Mouse (Mus musculus) splenic B cell, adult 2 months (primary cell): ENCODE data around the gene Tbc1d16.

Source experiments
- DNase-seq: peaks from one replicate; pipeline ENCODE4 v3.0.0-alpha.2; 2011; ENCODE audit warnings: low read depth, low spot score
- H3K27me3 ChIP-seq: 2 replicates; pipeline ENCODE4 v1.6.1; 2012; ENCODE audit warnings: mild to moderate bottlenecking, low read length, moderate library complexity, mixed read lengths; ENCODE audit not compliant: control insufficient read depth, poor library complexity, insufficient read depth, severe bottlenecking
- H3K36me3 ChIP-seq: 2 replicates; pipeline ENCODE4 v1.6.1; 2012; ENCODE audit warnings: mild to moderate bottlenecking, low read length, moderate library complexity, mixed read lengths; ENCODE audit not compliant: control insufficient read depth, poor library complexity, insufficient read depth, severe bottlenecking

The Tbc1d16 gene

DNA sequence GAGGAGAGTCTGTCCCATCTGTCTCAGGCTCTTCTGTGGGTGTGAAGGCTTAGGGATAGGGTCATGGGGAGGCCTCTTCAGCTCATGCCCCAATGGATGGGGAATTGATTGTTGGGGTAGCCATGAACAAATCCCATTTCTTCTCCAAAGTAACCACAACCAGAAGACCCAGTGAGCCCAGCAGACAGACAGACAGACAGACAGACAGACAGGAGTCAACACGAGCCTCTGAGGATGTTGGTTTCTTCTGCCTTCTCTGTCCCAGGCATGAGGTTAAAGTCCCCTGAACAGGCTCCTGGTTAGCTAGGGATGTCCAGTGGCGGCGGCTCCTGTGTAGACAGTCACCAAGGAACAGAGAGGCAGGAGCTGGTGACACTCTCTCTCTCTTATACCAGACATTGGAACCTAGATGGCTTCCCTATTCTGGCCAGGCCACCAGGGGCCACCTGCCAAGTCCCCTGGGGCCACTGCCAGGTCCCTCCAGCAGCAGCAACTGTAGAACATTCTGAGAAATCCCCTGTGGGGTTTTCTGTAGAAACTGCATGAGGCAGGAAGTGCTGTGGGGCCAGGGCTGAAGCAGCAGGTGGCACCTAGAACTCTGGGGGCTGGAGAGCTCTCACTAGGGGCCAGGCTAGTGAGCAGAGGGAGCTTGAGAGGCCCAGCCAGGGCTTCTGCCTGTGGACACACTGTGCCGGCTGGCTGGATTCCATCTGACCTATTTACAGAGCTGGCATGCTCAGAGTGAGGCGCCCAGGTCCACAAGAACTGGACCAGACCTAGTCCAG lies 94.7 kb downstream of the Tbc1d16 start:
- H3K27me3 ChIP-seq, result no peaks in the 10 kb centered on the region
- DNase-seq, result peak; percentile 89
- no peaks in the 10 kb centered on the region for H3K36me3 ChIP-seq

DNA sequence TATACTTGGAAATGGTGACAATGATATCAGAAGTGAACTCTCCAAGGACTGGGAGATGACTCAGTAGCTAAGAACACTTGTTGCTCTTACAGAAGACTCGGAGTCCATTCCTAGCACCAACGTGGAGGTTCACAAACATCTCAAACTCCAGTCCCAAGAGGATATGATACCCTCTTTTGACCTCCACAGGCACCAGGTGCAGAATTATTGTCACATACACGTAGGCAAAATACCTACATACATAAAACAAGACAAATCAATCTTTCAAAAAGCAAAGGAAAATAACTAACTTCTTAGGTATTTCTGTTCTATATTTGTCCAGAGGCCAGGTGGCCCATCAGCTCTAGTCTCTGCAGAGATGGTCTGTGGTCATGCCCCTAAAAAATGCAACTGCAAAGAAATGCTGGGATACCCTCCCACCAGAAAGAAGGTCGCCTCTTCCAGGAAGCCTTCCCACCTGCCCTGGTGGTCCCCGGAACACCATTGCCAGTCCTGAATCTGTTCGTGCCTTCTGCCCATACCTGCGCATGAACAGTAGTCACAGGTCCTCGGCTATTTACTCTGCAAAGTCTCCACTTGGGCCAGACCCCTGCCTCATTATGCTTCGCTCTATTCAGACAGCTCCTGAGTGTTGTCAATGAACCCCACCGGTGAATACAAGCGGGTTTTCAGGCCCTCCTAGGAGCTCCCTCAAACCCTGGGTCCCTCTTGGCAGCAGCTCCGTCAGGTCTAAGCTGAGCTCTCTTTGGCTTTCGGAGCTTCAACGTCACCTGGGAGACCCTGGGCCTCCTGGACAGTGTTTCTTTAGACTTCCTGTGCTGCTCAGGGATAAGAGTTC lies 95.9 kb downstream of the Tbc1d16 start:
- DNase-seq, result no peak
- Histone ChIP-seq H3K36me3 (no peaks in the 10 kb centered on the region), H3K27me3 (no peaks in the 10 kb centered on the region)

DNA sequence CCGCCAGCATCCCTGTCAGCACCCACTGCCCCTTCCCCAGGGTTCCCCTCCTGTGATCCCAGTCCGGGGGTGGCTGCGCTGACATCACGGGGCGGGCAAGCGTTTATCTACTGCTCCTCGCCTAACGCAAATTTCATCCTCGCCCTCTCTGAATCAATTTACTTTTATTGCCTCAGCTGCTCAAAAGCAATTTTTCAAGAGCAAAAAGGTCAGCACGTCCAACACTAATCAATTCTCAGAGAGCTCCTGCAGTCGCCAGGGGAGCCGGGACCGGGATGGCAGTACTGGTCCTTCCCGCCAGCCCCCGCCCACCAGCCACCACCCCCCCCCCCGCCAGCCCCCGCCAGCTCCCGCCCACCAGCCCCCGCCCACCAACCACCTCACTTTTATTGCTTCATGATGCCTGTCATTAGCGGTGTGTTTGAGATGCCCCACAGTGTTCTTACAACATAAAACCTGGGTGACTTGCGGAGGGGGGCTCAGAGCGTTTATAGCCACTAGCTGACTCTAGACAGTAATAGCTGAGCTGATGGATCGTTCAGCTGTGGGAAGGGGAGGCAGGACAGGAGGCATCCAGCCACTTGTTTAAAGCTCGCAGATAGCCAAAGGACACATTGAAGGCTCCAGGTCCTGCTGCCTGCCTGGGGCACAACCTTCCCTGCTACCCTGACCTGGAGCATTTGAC lies 98.1 kb downstream of the Tbc1d16 start:
- H3K27me3 ChIP-seq, result no peaks in the 10 kb centered on the region
- H3K36me3 ChIP-seq, result no peaks in the 10 kb centered on the region
- DNase-seq, result no peak

DNA sequence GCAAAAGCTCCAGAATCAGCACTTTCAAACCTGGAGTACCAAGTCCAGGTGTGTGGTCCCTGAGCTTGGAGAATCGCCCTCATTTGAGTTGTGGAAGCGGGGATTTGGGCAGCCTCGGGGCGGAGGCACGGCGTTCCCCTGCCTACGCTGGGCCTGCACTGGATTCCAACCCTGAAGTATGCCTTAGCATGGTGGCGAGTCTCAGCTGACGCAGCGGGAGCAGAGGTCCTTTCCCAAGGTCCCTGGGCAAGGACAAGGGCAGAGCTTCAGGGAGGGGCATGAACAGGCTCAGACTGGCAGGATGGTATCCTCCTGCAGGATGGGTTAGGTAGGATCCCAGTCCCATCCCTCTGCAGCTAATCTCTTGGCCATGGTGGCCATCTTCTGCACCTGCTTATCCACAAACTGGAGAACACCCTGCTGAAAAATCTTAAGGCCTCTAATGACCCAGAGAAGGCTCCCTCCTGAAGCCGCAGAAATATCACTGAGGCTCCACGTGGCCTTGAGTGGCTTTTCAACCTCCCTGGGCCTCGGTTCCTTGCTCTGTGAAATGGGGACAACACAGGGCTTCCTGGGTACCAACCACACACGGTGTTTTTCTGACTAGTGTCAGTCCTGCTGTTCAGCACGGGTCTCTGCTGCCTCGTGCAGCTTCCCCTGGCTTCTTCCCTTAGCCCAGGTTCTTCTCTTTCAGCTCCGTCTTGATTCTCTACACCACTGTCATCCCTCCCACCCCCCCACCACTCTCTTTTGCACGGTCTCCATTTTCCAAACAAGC lies 98.8 kb downstream of the Tbc1d16 start:
- no peaks in the 10 kb centered on the region for H3K27me3 ChIP-seq
- no peaks in the 10 kb centered on the region for H3K36me3 ChIP-seq
- DNase-seq, result no peak

DNA sequence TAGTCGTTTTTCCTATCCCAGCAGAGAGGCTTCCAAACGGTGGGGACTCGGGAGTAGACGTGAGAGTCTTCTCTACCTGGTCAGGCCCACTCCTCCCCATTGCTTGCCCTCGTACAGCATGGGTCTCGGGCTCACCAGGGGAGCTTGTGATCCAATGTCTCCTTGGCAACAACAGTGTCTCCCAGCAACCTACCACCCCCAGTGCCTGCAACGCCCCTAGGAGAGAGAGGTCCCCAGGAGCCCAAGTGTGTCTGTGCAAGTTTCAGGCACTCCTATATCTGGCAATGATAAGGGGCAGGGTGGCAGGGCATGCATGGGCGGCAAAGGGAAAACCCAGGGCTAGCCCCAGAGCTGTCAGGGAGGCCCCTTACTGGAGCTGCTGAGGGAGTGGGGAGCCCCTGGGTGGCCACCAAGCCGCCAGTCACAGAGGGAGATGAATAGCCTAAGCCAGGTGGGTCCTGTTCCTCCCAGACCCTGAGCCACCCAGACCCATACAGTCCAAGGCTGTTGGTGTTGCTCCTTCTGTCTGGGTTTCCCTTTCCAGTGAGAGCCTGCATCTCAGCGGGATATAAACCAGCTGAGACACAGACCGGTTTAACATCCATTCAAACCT lies 99.5 kb downstream of the Tbc1d16 start:
- no peaks in the 10 kb centered on the region for H3K27me3 ChIP-seq
- DNase-seq, result peak; percentile 48
- H3K36me3 ChIP-seq, result no peaks in the 10 kb centered on the region

DNA sequence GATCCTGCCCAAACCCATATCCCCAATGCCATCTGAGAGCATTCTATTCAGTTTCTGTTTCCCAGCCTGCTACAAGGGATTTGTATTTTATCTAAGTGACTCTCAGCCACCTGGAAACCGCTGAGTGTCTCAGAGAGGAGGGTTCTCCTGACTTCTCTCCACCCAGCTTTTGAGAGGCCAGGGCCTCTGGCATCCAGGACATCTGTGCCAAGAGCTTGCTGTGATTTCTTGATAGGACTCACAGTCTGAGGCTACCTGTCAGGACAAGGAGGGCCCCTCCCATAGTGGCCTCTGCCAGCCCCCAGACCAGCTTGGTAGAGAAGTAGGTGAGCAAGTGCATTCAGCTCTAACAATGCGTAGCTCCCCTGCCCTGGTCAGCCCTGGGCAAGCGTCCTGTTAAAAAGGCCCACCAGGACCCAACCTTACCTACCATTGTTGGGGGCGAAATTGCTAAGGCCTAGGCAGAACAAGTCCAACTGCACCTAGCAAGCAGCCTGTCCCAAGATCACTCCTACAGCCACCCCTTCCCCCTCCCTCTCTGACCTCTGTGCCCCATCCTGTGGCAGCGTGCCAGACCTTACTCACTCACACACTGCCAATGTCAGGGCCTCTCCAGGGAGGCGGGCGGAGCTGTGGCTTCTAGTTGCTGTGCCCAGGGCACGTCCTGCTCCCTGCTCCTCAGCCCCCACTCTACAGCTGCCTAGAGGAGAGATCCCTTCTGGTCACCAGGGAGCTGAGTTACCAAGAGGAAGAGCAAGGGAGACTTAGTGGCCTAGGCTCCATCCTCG lies 100.4 kb downstream of the Tbc1d16 start:
- peak; percentile 64 for DNase-seq
- H3K27me3 ChIP-seq, result no peaks in the 10 kb centered on the region
- no peaks in the 10 kb centered on the region for H3K36me3 ChIP-seq

DNA sequence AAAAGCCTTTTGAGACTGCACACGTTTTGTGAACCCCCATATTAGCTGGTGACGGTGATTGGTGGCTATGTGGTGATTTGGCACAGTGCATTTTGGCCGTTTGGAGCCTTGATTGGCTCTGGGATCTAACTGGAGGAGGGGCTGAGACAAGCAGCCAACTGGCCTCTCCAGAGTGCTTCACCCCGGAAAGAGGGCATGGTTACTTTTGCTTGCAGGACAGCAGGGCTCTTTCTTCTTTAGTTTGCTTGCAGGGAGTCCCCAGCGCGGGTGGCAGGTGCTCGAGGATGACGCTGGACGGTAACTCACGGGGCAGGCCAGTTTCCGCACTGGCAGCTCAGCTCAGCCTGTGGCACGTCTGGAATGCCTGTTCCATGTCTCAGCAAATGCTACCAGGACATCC lies 101.2 kb downstream of the Tbc1d16 start:
- Histone ChIP-seq H3K36me3 (no peaks in the 10 kb centered on the region), H3K27me3 (no peaks in the 10 kb centered on the region)
- DNase-seq, result peak; percentile 49

DNA sequence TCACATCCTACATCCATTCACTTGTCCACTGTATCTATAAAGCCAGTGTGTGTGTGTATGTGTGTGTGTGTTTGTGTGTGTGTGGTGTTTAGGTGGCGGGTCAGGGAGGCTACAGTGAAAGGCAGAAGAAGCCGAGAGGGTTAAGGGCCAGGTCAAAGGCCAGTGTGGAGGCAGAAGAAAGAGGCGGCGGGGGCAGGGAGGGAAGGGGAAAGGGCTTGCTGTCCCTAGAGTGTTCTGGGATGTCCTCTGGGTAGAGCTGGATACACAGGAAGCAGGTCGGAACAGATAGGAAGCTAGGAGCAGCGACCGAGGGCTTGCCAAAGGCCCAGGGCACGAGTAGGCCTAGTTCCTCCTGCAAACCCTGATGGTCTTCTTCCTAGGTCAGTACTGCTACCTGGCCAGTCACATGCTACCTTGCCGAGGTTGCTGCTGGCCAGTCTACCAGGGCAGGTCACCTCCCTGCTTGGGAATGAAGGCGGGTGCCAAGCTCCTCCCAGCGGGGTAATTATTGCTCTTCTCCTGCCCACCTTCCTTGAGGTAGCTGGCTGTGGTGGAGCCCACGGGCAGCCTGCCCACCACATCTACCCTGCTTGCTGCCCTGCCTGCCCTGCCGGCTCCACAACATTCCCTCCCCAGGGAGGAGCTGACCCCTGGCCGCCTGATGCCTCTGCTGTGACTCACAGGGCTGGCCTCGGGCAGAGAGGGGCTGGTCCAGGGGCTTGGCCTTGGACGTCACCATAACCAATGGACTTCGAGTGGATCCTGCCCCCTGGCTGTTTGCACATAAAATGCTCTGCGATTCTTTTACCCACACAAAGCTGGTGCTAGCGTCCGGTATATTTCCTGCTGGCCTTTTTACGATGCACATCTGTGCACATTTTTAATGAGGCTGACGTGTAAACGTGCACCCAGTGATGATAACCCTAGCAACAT lies 102.1 kb downstream of the Tbc1d16 start:
- no peaks in the 10 kb centered on the region for H3K36me3 ChIP-seq
- H3K27me3 ChIP-seq, result no peaks in the 10 kb centered on the region
- DNase-seq, result peak; percentile 57

DNA sequence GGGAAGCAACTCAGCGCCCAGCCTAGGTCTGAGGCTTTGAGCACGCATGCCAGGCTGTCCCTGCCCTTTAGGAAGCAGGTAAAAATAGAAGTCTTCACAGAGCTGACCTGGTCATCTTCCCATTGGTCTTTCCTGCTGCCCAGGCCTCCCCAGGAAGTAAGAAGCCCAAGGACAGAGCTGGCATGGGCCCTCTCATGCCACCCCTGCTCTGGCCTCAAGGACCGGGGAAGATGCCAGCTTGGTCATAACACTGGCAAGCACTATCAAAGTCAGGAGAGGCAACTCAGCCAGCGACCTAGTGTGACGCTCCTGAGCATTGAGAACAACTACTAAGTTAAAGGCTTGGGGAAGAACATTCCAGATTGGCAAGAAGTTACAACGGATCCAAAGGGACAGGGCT lies 103.8 kb downstream of the Tbc1d16 start:
- Histone ChIP-seq H3K27me3 (no peaks in the 10 kb centered on the region), H3K36me3 (no peaks in the 10 kb centered on the region)
- no peak for DNase-seq

DNA sequence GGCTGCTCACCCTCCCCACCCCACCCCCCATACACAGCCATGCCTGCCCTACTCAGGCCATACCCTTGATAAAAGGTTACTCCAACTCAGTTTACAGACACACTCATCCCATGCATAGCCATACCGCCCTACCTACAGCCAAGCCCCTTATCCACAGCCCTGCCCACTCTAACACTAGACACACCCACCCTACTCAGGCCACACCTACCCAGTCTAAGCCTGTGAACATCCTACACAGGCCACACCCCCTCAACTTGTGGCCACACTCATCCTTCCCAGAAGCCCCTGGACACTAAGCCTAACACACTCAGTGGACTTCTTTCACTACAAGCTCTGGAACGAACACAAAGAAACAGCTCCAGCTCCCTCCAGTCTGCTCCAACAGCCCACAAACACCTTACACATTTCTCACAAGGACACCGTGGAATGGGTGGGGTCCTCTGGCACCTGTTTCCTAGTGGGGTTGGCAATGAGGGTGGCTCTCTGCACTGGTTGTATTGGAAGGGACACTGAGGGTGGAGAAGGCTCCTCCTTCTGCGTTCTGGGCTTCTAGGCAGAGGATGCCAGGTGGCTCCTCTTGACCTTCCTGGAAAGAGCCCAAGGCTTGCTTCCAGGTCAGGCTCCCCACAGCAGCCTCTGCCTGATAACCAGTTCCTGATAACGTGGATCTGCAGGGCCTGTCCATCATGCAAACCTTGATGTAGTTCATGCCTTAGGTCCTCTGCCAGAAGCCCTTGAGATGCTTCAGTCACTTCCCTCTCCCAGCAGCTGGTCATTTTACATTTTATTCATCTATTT lies 104.6 kb downstream of the Tbc1d16 start:
- Histone ChIP-seq H3K36me3 (no peaks in the 10 kb centered on the region), H3K27me3 (no peaks in the 10 kb centered on the region)
- no peak for DNase-seq

DNA sequence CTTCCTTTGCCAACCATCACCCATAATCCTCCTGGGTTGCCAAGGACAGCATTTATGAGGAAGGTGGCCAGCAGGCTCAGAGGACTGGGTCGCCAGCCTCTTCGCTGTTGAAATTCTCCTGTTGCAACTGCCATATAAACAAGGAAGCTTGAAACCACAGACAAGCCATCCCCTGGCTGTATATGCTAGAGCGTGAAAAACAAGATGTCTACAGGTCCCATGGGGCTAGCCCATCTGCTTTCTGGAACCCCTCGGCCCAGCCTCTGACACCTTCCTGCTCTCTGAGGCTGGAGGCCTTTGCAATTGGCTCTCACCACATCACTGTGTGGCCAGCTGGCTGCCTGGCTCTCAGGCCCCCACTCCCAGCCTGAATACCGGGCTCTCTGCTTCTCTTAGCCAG lies 105.9 kb downstream of the Tbc1d16 start:
- DNase-seq, result peak; percentile 64
- H3K27me3 ChIP-seq, result no peaks in the 10 kb centered on the region
- H3K36me3 ChIP-seq, result no peaks in the 10 kb centered on the region

DNA sequence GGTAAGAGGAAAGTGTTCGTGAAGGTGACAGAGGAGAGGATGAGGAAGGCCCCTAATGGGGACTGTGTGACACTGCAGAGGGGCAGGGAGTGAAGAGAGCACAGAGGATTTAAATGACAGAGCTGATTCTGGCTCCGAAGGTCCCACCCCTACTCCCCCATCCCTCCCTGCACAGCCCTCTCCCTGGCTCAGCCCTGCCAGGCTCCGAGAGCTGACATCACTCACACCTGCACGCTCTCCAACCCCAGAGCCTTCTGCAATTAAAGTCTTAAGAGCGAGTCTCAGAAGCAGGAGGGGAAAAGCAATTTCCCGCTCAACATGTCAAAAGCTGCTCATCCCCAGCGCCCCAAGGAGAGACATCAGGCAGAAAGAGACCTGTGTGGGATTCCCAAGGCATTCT lies 109.4 kb downstream of the Tbc1d16 start:
- no peaks in the 10 kb centered on the region for H3K27me3 ChIP-seq
- DNase-seq, result no peak
- no peaks in the 10 kb centered on the region for H3K36me3 ChIP-seq
